Mouse (Mus musculus) MEL (cell line): ENCODE measurements around the gene Rad51b.

Experiments used
- CHD2 ChIP-seq: IDR thresholded peaks from 2 replicates; pipeline ENCODE4 v1.6.1; 2011; ENCODE audit warnings: low read length, improper control_type of control experiment
- CTCF ChIP-seq, 3 experiments: IDR thresholded peaks in 2 of 3; conservative IDR thresholded peaks in 1 of 3; 2 replicates each; pipeline ENCODE4 v1.5.1; 2011 to 2012; ENCODE audit warnings: low read length in 3 of 3, low read depth in 2 of 3, mild to moderate bottlenecking in 2 of 3, improper control_type of control experiment in 1 of 3, inconsistent platforms in 1 of 3, mixed read lengths in 1 of 3, moderate library complexity in 1 of 3; ENCODE audit not compliant: control insufficient read depth in 1 of 3, insufficient read depth in 1 of 3, poor library complexity in 1 of 3, severe bottlenecking in 1 of 3
- ELF1 ChIP-seq: IDR thresholded peaks from 2 replicates; pipeline ENCODE4 v1.6.1; 2014; ENCODE audit warnings: low read depth, mild to moderate bottlenecking, inconsistent platforms, low read length, improper control_type of control experiment, moderate library complexity
- ETS1 ChIP-seq: IDR thresholded peaks from 2 replicates; pipeline ENCODE4 v1.6.1; 2012; ENCODE audit warnings: low read depth, mild to moderate bottlenecking, inconsistent platforms, low read length, improper control_type of control experiment, moderate library complexity
- JUND ChIP-seq: IDR thresholded peaks from 2 replicates; pipeline ENCODE4 v1.6.1; 2011; ENCODE audit warnings: low read depth, mild to moderate bottlenecking, improper control_type of control experiment, low read length
- MAZ ChIP-seq: IDR thresholded peaks from 2 replicates; pipeline ENCODE4 v1.6.1; 2012; ENCODE audit warnings: low read depth, mild to moderate bottlenecking, inconsistent platforms, low read length, improper control_type of control experiment
- POLR2A ChIP-seq, 2 experiments: IDR thresholded peaks; 2 replicates each; pipeline ENCODE4 v1.6.1; 2011 to 2012; ENCODE audit warnings: low read length in 2 of 2, mild to moderate bottlenecking in 2 of 2, control low read depth in 1 of 2, improper control_type of control experiment in 1 of 2, low read depth in 1 of 2, moderate library complexity in 1 of 2; ENCODE audit not compliant: control insufficient read depth in 1 of 2, insufficient read depth in 1 of 2, poor library complexity in 1 of 2
- POLR2AphosphoS5 ChIP-seq: IDR thresholded peaks from 2 replicates; pipeline ENCODE4 v1.6.1; 2012; ENCODE audit warnings: low read depth, borderline replicate concordance, mild to moderate bottlenecking, inconsistent platforms, low read length, moderate library complexity, mixed read lengths
- RAD21 ChIP-seq: IDR thresholded peaks from 2 replicates; pipeline ENCODE4 v1.6.1; 2011; ENCODE audit warnings: mild to moderate bottlenecking, low read depth, low read length, improper control_type of control experiment
- SMC3 ChIP-seq: IDR thresholded peaks from 2 replicates; pipeline ENCODE4 v1.6.1; 2011; ENCODE audit warnings: low read depth, low read length, improper control_type of control experiment
- TAL1 ChIP-seq: IDR thresholded peaks from 2 replicates; pipeline ENCODE4 v1.6.1; 2012; ENCODE audit warnings: mild to moderate bottlenecking, inconsistent platforms, low read length, moderate library complexity, mixed read lengths
- USF2 ChIP-seq, 2 experiments: IDR thresholded peaks; 2 replicates each; pipeline ENCODE4 v1.6.1; 2011 to 2012; ENCODE audit warnings: improper control_type of control experiment in 2 of 2, low read length in 2 of 2, borderline replicate concordance in 1 of 2, inconsistent platforms in 1 of 2, low read depth in 1 of 2, mild to moderate bottlenecking in 1 of 2; ENCODE audit not compliant: insufficient read depth in 1 of 2
- ZC3H11A ChIP-seq: IDR thresholded peaks from 2 replicates; pipeline ENCODE4 v1.6.1; 2012; ENCODE audit warnings: low read depth, mild to moderate bottlenecking, inconsistent platforms, low read length, improper control_type of control experiment
- ZNF384 ChIP-seq: IDR thresholded peaks from 2 replicates; pipeline ENCODE4 v1.6.1; 2012; ENCODE audit warnings: low read depth, mild to moderate bottlenecking, inconsistent platforms, low read length, improper control_type of control experiment

DNA sequence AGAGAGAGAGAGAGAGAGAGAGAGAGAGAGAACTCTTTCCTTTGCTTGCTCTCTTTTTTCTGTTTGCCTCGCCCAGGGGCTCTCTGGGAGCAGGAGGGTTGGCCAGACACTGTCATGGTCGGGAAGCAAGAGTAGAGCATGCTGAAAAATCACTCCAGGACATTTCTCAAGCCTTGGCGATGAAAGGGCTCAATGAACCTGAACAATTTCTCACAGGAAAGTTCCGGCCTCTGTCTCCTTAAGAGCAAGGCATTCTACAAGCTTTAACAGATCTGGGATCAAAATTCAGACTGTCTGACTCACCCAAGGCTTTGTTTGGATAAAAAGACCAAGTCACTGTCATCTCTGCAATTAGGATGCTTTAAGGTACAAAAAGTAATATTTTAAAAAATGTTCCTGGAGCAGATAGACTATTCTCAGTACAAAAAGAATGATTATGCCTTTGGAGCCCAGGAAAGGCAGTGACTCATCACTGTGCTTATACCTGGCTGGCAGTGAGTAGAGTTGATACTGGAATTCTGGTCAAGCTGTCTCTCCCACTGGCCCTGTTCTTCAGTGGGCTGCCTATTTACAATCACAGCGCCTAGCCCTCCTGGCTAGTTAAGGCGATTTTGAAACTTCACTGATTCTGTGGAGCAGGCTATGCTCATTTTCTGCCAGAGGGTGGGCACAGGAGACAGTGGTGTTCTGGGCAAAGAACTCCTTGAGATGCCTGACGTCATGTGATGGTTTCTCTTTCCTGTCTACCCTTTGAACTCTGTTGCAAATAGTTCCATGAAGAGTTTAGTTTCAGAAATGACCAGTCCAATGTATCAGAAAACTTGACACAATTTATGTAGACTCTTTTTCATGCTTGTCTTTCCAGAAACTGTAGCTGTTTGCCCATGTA lies 352.0 kb downstream of the Rad51b start:
- TF ChIP-seq CTCF (IDR thresholded peaks at IDR 0.05 in 2 of 3, conservative IDR thresholded peaks at IDR 0.05 in 1 of 3; ENCODE audit: control insufficient read depth in 1 of 3, insufficient read depth in 1 of 3, low read depth in 2 of 3, low read length in 3 of 3, poor library complexity in 1 of 3, severe bottlenecking in 1 of 3) (no peak), USF2 (IDR thresholded peaks at IDR 0.05; ENCODE audit: borderline replicate concordance in 1 of 2, insufficient read depth in 1 of 2, low read depth in 1 of 2, low read length in 2 of 2) (no peak), MAZ (no peak), ZNF384 (no peak), POLR2A (IDR thresholded peaks at IDR 0.05; ENCODE audit: control insufficient read depth in 1 of 2, insufficient read depth in 1 of 2, low read depth in 1 of 2, low read length in 2 of 2, poor library complexity in 1 of 2) (no peak), ZC3H11A (no peak), SMC3 (no peak), JUND (no peak), ELF1 (no peak), POLR2AphosphoS5 (no peak), CHD2 (no peak), RAD21 (no peak), ETS1 (no peak), TAL1 (no peak)
